Mouse (Mus musculus) ZHBTc4 (cell line): ENCODE measurements around the gene Pon2.
"Not testable (repeated sequence)": the region's sequence is repeated elsewhere in the genome, so short reads cannot be mapped to it uniquely, and the experiment has no call there.

Source experiments
- DNase-seq: peaks from one replicate; pipeline ENCODE4 v3.0.0-alpha.2; 2011; ENCODE audit warnings: low read depth, low spot score

Gene Pon2

DNA sequence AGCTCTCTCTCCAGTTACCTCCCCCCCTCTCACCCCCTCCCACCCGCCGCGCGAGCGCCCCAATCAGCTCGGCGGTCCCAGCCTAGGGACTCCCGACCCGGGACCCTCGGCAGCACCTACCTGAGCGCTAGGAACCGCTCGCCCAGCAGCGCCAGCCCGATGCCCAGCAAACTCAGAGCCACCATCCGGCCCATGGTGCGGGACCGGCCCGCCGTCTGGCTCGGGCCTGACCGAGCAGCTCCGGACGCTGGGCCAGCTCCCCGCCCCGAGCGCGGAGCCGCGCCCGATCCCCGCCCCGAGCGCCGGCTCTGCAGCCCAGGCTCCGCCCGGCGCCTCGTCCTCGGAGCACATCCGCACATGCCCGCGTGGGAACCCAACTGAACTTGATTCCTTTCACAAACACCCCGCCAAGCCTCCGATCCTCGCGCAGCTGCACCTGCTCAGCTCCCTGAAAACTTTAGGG, at the start of gene Pon2:
Gene Pon2, minus strand, starts transcription at position 364 of the 463 bp plus-strand sequence.
- peak; percentile 81 for DNase-seq

DNA sequence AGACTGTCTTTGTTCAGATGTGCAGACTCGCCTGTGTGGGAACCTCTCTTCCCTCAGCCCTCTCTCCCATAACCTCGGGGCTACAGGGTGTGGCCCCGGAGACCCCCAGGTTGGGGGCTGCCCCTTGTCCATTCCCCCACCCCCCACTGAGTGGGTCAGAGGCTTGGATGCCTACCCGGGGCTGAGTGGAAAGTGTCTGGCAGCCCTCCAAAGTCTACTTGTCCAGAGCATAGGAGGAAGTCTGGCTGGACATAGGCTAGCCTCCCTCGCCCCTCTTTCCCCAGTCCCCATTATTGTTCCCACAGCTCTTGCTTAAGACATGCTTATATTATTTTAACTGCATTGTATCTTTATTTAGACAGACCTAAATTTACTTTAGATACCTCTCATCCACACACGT, 46.0 kb upstream of the Pon2 start:
- DNase-seq = no peak

DNA sequence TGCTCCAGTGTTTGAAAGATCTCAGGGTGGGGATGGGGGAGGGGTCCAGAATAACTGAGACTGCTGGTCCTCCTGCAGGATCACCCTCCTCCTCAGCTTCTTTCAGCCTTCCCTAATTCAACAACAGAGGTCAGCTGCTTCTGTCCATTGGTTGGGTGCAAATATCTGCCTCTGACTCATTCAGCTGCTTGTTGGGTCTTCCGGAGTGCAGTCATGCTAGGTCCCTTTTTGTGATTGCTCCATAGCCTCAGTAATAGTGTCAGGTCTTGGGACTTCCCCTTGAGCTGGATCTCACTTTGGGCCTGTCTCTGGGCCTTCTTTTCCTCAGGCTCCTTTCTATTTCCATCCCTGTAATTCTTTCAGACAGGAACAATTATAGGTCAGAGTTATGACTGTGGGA, 41.0 kb upstream of the Pon2 start:
- not testable (repeated sequence) for DNase-seq

DNA sequence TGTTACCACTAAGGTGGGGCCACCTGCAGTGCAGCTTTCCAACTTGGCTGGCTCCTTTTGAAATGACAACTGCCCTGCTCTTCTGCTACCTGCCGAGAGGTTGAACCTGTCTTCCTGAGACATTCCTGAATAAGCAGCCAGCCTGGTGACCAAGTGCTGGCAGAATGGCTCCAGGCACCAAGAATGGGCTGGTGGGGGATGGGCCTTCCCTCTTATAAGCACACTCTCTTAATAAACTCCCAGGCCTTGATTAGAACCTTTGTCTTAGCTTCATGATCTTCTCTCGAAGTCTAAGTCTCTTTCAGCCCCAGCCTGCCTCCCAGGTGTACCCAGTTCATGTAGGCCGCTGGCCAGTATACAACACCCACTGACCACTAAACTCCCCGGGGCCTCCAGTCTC, 40.5 kb upstream of the Pon2 start:
- peak; percentile 54 for DNase-seq

DNA sequence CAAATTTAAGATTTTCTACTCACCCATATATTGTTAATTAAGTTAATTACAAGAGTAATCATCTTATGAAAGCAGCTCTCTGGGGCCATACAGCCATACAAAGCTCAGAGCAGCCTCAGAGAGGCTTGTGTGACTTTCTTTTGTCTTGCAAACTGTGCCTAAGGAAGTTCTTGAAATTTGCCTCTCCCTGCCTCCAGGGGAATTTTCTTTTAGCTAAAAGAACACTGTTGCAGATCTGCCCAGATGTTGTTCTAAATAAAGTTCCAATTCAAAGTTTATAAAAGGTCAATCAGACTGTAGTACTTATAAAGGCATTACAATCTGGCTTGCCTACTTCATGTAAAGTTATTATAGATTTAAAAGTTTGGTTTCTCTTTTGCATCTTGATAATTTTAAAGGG, 37.8 kb upstream of the Pon2 start:
- peak; percentile 65 for DNase-seq

DNA sequence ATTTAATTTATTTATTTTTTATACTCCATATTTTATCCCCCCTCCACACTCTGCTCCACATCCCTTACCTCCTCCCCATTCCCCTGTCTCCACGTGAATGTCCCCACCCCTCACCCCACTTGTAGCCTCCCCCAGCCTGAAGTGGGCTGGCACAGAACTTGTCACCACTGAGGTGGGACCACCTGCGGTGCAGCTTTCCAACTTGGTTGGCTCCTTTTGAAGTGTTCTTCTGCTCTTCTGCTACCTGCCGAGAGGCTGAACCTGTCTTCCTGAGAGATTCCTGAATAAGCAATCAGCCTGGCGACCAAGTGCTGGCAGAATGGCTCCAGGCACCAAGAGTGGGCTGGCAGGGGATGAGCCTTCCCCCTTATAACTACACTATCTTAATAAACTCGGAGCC, 35.8 kb upstream of the Pon2 start:
- peak; percentile 83 for DNase-seq

DNA sequence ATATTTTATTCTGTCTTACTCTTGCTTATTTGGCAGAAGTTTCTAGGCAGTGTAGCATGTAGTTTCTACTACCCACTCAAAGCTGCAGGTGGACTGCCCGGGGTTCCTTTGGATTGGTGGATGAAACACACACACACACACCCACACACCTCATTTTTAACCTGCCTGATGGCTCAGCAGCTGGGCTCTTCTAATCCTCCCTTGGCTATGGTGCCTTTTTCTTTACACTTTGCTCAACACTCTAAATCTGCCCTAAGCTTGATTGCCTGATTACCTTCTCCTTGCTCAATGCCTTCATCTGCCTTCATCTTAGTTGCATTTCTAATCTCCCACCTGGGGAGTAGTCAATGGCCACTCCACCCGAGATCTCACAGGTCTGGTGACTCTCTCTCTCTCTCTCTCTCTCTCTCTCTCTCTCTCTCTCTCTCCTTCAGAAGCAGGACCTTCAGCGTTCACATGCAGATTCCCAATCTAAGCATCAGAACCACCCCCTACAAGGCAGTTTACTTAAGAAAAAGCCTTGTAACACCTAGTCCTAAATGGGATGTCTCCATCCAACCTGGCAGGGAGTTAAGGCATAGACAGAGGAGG, 34.4 kb upstream of the Pon2 start:
- DNase-seq = peak; percentile 67

DNA sequence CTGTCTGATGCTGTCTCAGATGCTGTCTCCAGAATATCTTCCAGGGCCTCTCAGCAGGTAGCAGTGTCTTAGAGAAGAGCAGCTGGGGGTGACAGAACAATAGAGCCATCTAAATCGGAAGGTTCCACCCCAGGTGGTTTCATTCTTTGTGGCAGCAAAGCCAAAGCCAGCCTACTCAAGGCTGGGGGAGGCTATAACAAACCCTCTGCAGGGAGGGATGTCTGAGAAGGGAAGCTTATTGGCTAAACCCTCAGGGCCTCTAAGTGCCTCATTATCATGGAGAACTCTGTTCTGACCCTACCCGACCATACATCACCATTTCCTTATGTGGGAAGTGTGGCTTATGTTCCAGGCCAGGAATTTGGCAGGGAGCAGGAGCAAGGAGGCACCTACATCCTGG, 26.9 kb upstream of the Pon2 start:
- peak; percentile 97 for DNase-seq

DNA sequence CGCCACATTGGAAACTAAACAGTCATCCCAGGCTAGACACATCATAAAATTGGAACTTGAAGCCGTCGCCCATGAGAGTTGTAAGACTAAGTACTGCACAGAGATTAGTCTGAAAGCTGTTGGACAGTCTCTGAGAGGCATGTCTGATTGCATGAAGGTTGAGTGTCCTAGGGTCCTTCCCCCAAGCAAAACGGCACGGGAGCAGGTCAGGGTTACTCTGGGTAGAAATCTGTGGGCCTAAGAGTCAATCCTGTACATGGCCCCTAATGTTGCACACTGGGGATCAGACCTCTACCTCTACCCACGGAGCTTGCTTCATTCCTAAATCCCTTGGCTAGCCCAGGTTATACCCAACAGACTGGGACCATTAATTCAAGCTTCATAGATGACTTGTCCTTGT, 25.8 kb upstream of the Pon2 start:
- DNase-seq = not testable (repeated sequence)

DNA sequence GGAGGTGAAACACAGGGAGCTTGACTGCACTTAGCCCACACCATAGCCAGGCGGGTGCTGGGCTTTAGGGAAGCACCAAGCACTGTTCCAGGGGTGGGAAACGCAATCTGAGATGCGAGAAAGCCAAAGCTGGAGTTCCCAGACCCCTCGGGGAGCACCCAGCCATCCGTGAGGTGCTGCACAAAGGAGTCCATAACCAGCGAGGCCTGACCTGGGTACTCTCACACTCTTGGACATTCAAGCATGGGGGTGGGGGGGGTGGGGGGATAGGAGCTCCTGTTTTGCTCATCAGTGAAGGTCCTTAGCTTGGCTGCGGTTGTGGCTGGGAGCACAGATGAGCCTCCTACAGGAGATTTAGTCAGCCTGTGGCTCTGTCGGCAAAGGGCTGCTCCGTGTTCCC, 18.4 kb upstream of the Pon2 start:
- DNase-seq = no peak

DNA sequence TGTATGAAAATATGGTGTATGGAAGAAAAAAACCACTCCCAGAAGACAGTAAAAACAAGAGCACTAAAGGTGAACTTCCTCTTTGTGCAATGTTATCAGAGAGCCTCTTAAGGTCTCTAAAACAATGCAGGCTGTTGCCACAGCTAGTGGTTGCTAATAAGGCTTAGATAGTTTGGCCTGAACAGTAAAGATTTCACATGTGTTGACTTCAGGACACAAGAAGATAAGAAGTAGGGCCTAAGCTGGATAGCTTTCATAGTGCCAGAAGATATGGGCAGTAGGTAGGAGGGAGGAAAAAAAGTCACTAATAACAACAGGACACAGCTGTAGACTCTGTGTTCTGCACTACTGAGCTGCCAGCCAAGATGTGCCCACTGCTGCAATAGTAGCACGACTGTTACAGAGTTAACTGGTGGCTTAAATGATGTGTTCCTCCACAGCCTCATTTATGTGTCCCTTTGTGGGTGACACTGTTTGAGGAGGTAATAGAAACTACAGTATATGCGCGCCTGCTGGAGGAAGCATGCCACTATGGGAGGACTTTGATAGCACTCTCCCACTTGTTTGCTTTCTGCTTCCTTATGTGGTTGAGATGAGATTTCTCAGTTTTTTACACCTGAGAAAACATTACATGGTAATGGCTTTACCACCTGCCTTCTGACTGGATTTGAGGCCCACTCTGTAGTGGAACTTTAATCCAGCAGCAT, 17.0 kb upstream of the Pon2 start:
- no peak for DNase-seq

DNA sequence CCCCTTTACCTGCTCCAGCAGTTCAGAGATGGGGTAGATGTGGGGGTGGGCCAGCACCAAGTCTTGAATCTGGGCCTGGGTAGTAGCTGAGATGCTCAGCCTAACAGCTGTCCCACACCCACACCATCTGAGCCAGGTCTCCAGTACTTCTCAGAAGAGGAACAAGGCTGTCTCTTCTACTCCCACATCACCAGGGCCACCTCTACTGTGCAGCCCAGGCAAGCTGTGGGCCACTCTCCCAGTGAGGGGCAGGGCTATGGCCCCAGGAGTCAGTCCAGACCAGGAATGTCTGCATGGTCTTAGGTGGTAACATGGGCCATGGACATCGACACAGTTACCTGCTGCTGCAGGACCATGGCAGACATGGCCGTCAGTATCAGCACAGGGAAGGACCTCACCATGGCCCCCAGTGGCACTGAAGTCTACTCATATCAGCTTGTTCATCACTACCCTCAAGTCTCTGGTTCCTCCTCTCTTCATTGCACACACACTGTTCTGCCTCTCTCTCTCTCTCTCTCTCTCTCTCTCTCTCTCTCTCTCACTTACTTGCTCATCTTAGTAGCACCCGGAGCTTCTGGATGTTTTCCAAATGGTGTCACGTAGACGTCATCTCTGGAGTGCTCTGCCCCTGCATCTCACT, 15.8 kb upstream of the Pon2 start:
- no peak for DNase-seq

DNA sequence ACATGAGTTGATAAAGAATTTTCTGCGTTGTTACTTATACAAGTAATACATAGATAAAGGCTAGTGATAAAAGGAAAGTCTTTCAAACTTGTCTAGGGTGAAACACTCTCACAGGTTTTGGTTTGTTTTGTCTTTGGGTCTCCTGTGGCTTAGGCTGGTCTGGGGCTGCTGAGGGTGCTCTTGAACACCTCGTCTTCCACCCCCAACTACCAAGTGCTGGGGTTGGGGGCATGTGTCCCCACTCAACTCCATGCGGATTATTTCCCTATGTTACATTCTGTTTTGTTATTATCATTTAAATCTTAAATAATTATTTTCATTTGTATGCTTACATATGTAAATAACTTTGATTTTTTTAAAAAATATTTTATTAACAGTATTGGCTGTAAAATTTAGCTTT, 12.2 kb upstream of the Pon2 start:
- no peak for DNase-seq

DNA sequence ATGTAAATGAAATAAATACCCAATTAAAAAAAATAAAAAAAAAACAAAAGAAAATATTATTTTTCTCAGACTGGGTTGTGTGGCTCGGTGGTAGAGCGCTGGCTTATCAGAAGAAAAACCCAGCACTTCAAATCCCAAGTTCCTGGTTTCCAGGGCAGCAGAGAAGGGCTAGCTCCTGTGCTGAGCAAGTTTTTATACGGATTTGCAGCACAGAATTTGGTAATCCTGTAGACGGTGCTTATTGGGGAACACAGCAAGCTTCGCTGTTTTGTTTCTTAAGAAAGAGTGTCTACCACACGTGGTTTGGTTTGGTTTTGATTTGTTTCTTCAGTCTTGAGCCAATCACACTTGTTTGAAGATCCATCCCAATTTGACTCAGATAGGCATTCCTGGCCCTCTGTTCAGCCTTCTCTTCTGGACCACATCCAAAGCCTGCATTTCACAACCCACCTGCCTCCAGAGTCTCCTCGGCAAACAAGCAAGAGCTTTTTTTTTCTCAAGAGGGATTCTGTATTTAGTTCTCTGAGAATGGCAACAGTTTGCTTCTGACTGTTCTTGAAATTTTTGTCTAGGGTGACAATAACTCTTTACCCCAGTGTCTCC, 11.4 kb upstream of the Pon2 start:
- no peak for DNase-seq

DNA sequence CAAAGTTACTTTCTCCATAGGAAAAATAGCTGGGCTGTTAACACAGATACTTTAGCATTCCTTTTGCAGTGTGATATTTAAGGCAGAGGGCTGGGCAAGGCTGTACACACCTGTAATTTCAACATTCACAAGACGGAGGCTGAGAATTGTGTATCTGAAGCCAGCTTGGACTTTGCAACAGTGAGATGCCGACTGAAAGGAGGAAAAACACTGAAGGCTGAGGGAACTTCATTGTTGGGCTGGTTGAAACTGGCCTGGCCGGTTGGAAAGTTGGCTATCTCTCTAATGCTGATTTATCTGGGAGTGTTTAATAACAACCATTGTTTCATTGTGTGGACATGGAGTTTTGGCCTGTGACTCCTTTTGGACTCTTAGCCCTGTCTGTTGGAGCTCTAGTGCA, 7.7 kb upstream of the Pon2 start:
- DNase-seq = peak; percentile 9

DNA sequence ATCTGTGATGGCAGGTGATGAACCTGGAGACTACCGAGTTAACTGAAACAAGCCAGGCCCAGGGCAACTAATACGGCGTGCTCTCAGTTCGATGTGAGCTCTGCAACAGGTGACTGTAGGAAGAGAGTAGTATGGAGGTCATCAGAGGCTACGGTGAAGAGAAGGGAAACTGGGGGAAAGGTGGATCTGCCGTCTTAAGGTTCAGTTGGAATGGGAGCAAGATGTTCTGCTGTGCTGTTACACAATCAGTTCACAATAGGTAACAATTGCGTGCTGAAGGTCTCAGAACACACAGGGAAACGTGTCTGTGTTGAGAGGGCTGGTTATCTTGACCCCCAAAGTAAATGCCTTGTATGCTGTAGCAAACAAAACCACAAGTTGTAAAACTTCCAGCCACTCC, 6.7 kb upstream of the Pon2 start:
- DNase-seq = no peak

DNA sequence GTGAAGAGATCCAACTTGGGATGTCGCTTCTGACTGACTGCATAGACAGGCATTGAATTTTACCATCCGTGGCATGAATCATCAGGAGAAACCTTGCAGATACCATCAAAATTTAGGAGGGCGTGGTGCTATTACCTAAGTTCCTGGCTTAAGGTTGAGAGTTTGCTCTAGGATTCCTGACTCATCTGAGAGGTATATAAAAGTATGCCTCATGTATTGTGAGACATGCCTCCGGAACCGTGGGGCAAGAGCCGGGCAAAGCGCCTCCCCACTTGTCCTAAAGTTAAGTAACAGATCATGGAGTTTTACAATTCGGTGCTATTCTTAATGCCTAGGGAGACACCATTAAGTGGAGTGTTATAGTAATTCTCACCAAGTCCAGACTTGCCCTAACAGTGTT, 2.4 kb upstream of the Pon2 start:
- no peak for DNase-seq

DNA sequence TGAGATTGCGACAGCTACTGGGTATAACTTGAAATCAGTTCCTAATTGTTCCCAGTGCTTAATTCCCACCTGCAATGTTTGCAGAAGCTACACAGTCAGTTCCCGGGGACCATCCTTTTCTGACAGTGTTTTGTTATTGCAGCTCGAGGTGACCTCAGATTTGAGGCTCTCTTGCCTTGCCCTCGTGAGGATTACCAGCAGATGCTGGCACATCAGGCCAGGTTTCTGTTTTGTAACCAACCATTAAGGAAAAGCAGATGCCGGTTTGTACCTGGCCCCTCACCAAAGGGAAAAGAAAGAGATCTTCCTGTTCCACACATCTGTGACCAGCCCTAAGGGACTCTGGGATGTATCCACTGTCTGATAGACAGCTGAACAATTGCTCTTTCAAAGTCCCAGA, 1.3 kb upstream of the Pon2 start:
- DNase-seq = no peak

DNA sequence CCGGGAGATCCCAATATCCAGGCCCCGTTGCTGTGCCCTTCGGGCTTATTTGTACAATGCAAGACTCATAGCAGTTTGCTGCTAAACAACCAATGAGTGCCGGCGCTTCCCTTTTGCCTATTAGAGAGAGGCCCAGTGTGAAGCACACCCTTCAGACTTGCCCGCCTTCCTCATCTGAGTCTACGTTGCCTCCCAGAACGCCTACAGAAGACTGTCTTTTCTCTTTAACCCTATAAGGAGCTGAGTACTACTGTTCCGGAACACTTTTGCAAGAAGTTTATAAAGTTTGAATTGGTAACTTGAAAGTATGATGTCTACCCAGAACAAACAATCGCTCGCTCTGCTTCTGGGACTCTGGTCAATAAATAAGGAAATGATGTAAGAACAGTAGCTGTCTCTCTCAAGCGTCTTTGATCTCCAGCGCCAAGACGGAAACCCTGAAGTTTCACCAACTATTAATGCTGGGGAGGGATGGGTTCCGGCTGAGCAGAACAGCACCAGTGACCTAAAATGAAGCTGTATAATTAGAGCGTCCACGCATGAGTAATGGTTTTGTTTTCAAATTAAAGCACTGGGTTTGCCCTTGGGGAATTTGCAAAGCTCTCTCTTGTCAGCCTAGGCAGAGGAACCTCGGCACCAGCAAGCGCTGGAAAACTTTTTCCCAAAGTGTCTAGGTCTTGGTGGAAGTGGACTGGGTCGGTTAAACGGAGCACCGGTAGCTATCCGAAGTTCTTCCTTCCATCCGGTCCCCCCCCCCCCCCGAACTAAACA, 749 bp downstream of the Pon2 start:
- peak; percentile 46 for DNase-seq

DNA sequence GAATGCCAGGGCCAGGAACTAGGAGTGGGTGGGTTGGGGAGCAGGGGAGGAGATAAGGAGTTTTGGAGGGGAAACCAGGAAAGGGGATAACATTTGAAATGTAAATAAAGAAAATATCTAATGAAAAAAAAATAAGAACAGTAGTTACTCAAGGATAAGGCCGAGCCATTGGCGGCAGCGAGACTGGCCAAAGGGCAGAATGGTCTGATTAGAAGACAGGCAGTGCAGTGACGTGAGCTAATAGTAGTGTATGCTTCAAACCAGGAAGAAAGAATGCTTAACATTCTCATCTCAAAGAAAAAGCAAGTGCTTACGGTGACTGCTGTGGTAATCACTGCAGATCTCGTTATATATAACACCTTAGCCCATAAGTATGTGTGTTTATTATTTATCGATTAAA, 2.2 kb downstream of the Pon2 start:
- DNase-seq = no peak

DNA sequence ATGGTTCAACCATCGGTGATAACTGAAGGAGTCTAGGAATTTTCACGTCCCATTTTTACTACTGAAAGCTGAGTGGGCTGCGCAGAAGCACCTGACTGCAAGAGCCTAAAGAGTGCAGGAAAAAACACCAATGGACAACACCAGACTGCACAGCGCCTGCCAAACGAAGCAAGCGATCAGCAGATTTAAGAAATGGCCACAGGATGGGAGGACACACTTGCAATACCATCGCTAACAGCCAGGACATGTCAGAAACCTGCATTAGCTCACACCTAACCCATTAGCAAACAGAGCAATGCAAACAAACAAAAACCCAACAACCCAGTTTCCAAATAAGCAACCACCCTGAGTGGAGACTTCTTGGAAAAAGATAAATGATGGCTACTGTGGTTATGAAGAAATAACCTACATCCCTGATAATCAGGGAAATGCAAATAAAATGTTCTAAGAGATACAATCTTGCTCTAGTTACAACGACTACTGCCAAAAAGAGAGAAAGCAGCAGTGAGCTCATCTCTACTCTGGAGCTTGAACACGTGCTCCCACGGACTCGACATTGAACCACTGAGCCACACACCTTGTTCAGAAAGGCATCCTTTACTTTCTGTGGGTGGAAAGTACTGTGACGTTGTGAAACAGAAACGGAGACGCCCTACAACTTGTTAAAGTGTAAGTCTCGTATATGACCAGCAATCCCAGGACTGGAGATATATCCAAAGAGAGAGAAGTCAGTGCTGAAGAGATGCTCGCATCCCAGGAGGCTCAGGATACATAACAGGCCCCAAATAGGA, 3.4 kb downstream of the Pon2 start:
- DNase-seq = no peak
